Mouse (Mus musculus) spleen, postnatal 4 days (tissue): ENCODE results near the gene Chil1.

ENCODE experiments used
- DNase-seq, 2 experiments: peaks; one replicate each; pipeline ENCODE4 v3.0.0; 2022; ENCODE audit warnings: low spot score in 2 of 2

Chil1 gene

DNA sequence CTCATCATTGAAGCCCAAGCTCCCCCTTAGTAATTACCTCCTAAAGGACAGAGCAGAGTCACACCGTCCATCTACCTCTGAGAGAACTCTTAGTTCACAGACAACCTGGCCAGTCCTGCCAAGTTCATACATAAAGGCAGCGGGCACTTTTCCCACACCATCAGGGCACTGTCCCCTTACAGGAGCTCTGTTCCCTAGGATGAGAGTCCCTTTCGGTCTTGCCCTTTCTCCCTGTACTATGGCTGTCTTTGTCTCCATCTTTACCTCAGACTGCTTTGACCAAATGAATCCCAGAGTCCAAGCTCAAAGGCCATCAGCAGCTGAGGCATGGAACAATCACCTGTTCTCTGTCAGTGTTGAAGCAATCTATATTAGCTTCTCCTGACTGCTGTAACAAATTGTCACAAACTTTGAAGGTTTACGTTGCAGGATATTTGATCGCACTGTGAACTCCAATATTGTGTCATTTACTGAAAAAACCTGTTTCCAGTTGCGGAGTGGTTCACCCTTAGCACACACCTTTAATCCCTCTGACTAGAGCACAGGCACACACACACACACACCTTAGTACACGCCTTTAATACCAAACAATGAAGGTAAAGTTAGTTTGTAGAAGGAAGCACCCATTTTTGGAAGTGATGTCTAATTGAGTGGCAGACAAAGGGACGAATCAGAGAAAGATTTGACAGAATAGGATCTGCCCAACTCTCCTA lies 12.8 kb upstream of the Chil1 start:
- no peak for DNase-seq

DNA sequence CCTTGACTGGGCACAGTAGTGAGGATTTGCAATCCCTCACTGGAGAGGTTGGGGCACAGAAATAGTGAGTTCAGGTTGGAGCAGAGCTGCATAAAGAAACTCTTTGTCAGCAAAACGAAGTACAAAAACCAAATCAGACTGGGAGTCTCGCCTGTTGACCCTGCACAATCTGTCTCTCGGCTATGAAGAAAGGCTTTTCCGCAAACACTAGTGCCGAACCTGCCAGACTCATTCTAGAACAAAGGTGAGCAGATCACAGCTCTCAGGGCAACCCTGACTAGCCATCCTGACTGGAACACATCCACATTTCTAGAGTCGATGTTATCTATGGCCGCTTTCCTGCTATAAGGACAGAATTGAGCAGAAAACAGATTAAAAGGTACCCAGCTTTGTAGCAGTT lies 8.9 kb upstream of the Chil1 start:
- DNase-seq: no peak

DNA sequence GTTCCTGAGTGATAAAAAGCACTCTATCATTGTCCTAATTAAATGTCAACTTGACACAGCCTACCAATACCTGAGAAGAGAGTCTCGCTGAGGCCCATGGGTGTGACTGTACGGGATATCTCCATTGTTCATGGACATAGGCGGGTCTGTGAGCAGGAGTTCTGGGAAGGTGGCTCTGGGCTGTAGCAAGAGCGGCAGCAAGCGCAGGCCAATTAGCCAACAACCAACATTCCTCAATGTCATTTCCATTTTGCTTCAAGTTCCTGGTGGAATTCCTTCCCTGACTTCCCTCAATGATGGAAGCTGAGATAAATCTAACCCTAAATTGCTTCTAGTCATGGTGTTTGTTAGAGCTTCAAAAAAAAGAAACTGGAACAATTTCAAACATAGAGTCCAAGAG lies 4.0 kb upstream of the Chil1 start:
- no peak for DNase-seq

- DNase-seq: no peak
Measured at GRCm38 (mm10) chr1:134184089-134184488, 2.1 kb downstream of the Chil1 start.

DNA sequence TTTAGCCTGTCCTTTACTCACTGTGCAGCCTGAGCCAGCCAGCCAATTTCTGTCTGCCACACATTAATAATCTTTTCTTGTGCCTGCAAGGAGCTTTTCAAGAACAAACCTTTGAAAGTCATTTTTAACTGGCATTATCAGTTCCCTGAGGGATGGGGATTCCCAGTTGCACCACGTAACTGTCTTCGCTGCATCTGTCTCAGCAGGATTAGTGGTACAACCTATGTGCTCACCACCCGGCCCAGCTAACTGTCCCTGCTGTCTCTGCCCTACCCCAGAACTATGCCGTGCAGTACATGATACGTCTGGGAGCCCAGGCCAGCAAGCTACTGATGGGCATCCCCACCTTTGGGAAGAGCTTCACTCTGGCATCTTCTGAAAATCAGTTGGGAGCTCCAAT lies 6.2 kb downstream of the Chil1 start:
- DNase-seq: no peak

DNA sequence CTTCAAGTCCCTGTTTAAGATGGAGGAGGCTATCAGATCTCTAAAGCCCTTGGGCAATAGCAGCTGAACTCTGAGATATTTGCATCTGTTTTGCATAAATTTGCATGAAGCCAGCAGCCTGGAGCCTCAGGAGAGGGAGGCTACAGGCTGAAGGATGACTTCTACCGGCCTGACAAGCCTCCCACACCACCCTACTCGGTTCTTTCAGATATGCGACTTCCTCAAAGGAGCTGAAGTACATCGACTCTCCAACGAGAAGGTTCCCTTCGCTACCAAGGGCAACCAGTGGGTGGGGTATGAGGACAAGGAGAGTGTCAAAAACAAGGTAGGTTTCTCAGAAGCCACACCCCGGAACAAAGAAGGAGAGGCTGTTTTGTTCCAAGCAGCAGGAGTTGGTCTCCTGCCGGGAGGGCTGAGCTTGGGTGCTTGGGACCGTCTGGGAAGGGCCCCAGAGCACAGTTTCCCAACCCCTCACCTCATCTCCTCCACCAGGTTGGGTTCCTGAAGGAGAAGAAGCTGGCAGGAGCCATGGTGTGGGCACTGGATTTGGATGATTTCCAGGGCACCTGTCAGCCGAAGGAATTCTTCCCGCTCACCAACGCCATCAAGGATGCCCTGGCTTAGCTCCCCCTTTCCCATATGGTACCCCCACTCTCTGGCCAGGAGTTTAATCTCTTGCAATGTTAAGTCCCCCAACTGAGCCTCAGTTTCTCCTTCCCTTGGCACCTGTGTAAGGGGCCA lies 7.2 kb downstream of the Chil1 start:
- DNase-seq: peak in 1 of 2 experiments; percentile 48

DNA sequence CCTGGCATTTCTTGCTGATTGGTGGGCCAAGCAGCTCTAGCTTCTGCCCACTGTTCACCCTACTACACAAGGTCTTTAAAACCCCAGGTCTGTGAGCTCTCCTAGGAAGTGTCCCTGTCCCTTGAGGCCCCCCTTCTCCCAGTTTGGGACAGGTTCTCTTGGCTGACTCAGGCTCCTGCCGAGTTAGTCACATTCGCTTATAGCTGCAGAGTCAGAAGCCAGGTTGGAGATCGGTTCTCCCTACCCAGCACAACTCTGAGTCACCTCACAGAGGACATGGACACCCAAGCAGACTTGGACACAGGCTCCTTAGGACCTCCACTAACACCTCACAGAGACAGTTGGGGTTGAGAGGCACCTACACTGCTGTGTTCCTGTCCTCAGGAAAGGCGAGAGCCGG lies 9.2 kb downstream of the Chil1 start:
- no peak for DNase-seq

GRCm38 (mm10) chr1:134192024-134192423 lies 10.0 kb downstream of the Chil1 start:
- no peak for DNase-seq

GRCm38 (mm10) chr1:134193126-134193525 lies 11.2 kb downstream of the Chil1 start, which contains the start of gene Mybph:
Gene Mybph (plus strand): TSS chr1:134193448.
- no peak for DNase-seq

GRCm38 (mm10) chr1:134193674-134194197 lies 11.8 kb downstream of the Chil1 start:
- no peak for DNase-seq

GRCm38 (mm10) chr1:134194298-134195022 lies 12.5 kb downstream of the Chil1 start:
- no peak for DNase-seq

DNA sequence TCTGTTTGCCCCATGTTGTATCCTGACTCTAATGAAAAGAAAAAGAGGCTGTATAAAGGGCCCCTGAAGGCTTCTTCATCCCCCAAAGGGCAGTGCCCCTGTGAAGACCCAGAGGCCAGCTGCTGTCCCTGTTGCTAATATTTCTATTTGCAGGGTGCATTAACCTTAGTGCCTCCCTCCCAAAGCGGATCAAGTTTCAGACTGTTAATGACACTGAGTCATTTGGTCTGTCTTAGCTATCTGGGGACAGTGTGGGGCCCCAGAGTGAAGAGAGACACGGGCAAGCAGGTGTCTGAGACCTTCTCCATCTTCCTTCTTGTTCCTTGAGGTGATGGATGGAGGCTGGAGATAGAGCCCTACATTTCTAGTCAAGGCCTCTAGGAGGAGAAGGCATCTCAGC lies 13.1 kb downstream of the Chil1 start:
- no peak for DNase-seq

- no peak for DNase-seq
Measured at GRCm38 (mm10) chr1:134195571-134195970, 13.6 kb downstream of the Chil1 start.

- DNase-seq: no peak
Measured at GRCm38 (mm10) chr1:134195979-134196378, 14.0 kb downstream of the Chil1 start.

DNA sequence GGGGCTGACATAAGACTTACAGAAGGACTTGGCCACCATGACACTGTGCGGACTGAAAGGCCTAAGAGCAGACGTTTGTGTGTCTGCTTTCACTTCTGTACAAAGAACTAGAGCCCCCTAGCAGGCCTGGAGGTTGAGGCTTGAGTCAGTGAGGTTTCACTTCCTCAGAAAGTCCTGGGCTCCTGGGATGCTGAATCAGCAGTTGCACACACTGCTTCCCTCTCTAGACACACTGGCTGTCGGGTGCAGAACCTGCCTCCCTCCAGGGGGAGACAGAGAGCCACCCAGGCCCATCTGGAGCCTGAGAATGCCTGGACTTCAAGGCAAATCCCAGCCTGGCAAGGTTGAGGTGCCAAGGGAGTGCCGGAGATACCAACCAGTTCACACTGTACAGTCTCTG lies 14.4 kb downstream of the Chil1 start:
- DNase-seq: peak; percentile 78 to 87

GRCm38 (mm10) chr1:134197325-134197982 lies 15.5 kb downstream of the Chil1 start:
- no peak for DNase-seq

DNA sequence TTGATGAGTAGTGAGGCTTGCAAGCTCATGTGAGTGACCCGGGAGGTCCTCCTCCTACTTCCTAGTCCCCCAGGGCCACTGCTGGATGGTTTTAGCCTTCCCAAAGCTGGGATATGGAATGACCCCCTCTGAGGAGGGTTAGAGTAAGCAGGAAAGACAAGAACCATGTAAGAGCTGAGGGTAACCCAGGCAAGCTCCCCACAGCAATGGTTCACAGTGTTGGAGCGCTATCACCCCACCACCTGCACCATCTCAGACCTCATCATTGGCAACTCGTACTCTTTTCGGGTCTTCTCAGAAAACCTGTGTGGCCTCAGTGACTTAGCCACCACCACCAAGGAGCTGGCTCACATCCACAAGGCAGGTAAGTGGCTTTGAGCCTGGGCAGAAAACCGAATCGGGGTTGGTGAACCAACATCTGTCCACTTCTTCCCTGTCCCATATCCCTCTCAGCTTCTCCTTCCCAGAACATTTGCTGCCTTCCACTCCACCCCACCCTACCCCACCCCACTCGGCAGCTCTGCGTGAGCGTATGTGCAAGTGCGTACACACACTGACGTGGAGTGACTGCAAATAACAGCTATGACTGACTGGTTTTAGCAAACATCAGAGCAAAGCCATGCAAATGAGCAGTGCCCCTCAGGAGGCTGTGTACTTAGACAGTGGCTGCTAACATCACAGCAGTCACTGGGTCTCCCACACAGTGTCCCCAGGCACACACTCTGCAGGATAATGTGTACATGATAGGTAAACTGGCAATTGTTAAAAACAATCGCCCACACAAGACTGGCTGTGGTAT lies 16.4 kb downstream of the Chil1 start:
- DNase-seq: no peak

DNA sequence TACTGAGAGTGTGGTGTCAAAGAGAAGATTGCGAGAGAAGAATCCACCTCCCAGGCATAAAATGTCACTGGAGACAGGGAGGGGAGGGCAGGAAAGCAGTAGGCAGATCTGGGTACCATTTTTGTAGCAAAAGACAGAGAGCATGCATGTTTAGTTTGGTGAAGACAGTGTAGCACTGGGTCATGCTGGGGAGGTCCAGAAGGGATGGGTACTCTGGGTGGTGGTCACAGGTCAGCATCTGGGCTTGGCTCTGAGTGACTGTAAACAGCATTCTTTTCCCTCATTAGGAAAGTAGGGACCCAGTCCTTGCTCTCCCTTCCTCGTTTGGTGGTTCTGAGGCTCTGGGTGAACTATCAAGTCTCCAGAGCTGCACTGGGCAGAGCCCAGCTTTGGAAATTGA lies 18.5 kb downstream of the Chil1 start:
- no peak for DNase-seq

- no peak for DNase-seq
Measured at GRCm38 (mm10) chr1:134200998-134201686, 19.2 kb downstream of the Chil1 start.

GRCm38 (mm10) chr1:134201751-134202420 lies 19.9 kb downstream of the Chil1 start:
- DNase-seq: no peak
